Mouse (Mus musculus) midbrain, postnatal 0 days (tissue): Measurements from ENCODE around the gene Grhl1. TPM values are rescaled to one million over a fixed set of nuclear protein-coding genes. Genes with fewer than 3 reads are reported as not detected.
A peak's percentile ranks its signal among the peaks of the same experiment; 100 is the strongest.

Experiments used
- ATAC-seq: fragments of 200-750 bp; cut with Nextera tagmentation; 2 replicates; pipeline ENCODE4 v1.8.0; 2017; ENCODE audit warnings: moderate number of reproducible peaks, mild to moderate bottlenecking, moderate TSS enrichment, moderate library complexity; ENCODE audit not compliant: low FRiP score
- DNase-seq: peaks from one replicate; pipeline ENCODE4 v3.0.0-alpha.2; 2015; ENCODE audit warnings: low spot score
- H3K27ac ChIP-seq: fragments of 300-500 bp; sonication (generic); 2 replicates; pipeline ENCODE4 v1.5.1; 2014; ENCODE audit warnings: low read depth, mild to moderate bottlenecking, low read length, mixed read lengths
- H3K27me3 ChIP-seq: fragments of 300-500 bp; sonication (generic); 2 replicates; pipeline ENCODE4 v1.6.1; 2014; ENCODE audit warnings: low read length, control low read depth, mixed read lengths; ENCODE audit not compliant: insufficient read depth
- H3K36me3 ChIP-seq: fragments of 300-500 bp; sonication (generic); 2 replicates; pipeline ENCODE4 v1.6.1; 2014; ENCODE audit warnings: low read length, control low read depth, mixed read lengths; ENCODE audit not compliant: insufficient read depth
- H3K4me1 ChIP-seq: fragments of 300-500 bp; sonication (generic); 2 replicates; pipeline ENCODE4 v1.6.1; 2014; ENCODE audit warnings: mild to moderate bottlenecking, control low read depth, antibody characterized with exemption, low read length, mixed read lengths; ENCODE audit not compliant: insufficient read depth
- H3K4me2 ChIP-seq: fragments of 300-500 bp; sonication (generic); 2 replicates; pipeline ENCODE4 v1.6.1; 2014; ENCODE audit warnings: low read depth, mild to moderate bottlenecking, low read length, mixed read lengths; ENCODE audit not compliant: poor library complexity, severe bottlenecking
- H3K4me3 ChIP-seq: fragments of 300-500 bp; sonication (generic); 2 replicates; pipeline ENCODE4 v1.5.1; 2014; ENCODE audit warnings: low read depth, mild to moderate bottlenecking, low read length, moderate library complexity
- H3K9ac ChIP-seq: fragments of 300-500 bp; sonication (generic); replicated peaks from 2 replicates; pipeline ENCODE4 v1.6.1; 2014; ENCODE audit warnings: mild to moderate bottlenecking, low read length, moderate library complexity, mixed read lengths; ENCODE audit not compliant: poor library complexity, severe bottlenecking
- H3K9me3 ChIP-seq: fragments of 300-500 bp; sonication (generic); 2 replicates; pipeline ENCODE4 v1.6.1; 2016; ENCODE audit warnings: low read length, control low read depth
- CTCF ChIP-seq: IDR thresholded peaks from 2 replicates; pipeline ENCODE4 v1.5.1; 2016; ENCODE audit warnings: antibody characterized with exemption, mild to moderate bottlenecking
- WGBS: fragments of 180-500 bp; shearing (Covaris S2); extraction: QIAGEN DNeasy Blood & Tissue Kit; methylation state at CpG from one replicate; pipeline ENCODE4 v1.1.7; 2014; 5-methylcytosine and 5-hydroxymethylcytosine counted together
- polyA plus RNA-seq: library from polyadenylated mRNA; unstranded; fragments of >200 nt; fragmentation: Nextera tagmentation; extraction: Ambion mirVana; gene quantifications from 2 replicates; pipeline ENCODE4 v1.2.1, GENCODE M21; 2015
- total RNA-seq: library from RNA; depleted of rRNA; stranded (reverse); fragments of >200 nt; gene quantifications from 2 replicates; pipeline ENCODE4 v1.2.3, GENCODE M21; 2014

Grhl1 gene
- total and polyA plus RNA-seq, 2 experiments from 2014 or later: 1.8 to 3.5 TPM

DNA sequence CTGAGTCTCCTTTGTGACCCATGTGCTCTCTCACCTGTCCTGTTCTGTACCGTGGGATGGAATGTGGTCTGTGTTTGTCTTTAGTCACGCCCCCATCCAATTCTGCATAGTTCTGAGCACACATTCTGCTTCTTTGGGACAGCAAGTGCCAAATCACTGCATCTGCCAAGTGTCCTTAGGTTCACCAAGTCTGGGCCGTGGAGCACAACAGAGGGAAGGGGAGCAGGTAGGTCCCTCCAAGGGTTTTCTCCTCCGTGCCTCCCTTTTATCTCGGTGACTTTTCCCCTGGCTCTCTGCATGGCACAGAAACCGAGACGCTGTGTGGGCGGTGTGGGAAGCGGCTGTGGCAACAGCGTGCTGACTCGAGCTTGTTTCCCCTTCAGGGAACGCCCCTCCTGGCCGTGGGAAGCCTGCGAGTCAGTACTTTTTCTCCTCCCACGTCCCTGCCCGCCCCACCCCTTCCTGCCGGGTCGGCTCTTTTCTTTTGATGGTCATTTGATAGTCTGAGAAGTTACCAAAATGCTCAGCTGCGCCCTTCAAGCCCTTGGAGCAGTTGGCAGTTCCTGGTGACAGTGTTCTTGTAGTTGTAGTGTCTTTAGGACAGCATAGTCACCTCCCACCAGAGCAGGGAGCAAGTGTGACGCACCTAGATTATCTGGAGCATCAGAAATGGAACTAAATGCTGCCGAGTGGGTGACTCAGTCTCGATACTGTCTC is 21.0 kb downstream of the Grhl1 start:
- H3K9me3 ChIP-seq: no peaks in the 10 kb centered on the region
- H3K27me3 ChIP-seq: no peaks in the 10 kb centered on the region
- no peaks in the 10 kb centered on the region for H3K4me1 ChIP-seq
- no peak overlapping the region for H3K9ac ChIP-seq
- no peaks in the 10 kb centered on the region for H3K36me3 ChIP-seq
- ATAC-seq (0 out of 2 replicates have a peak, but pooled peaks have one; percentile 13), DNase-seq (no peak)
- no peak for TF ChIP-seq CTCF
- no peak overlapping the region for H3K27ac ChIP-seq
- 31% methylated on average over 22 of the region's 22 CpGs for WGBS
- peak overlapping the region; percentile 32 for H3K4me2 ChIP-seq
- no peak overlapping the region for H3K4me3 ChIP-seq

DNA sequence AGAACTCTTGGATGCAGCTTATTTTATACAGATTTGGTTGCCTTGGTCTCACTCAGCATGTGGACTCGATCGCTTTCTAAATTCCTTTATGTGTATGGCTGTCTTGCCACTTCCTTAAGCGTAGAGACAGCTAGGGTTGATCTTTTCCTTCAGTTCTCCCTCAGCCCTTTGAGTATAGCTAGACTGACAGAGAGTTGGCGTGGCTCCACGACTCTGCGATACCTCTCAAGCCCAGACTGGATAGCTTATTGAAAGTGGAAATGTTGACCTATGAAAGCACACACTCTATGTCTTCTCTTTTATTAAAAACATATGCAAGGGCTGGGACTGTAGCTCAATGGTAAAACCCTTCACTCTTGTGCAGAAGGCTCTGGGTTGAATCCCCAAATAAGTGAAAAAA is 25.3 kb downstream of the Grhl1 start:
- Histone ChIP-seq H3K27ac (no peak overlapping the region), H3K27me3 (no peaks in the 10 kb centered on the region), H3K9me3 (no peaks in the 10 kb centered on the region), H3K4me2 (no peak overlapping the region), H3K36me3 (no peaks in the 10 kb centered on the region), H3K9ac (no peak overlapping the region), H3K4me3 (no peak overlapping the region), H3K4me1 (0 out of 2 replicates have a peak, but pooled peaks cover 2% of the 10 kb centered on the region)
- TF ChIP-seq CTCF: no peak
- WGBS: 76% methylated on average over 6 of the region's 6 CpGs
- DNase-seq (no peak), ATAC-seq (no peak)

DNA sequence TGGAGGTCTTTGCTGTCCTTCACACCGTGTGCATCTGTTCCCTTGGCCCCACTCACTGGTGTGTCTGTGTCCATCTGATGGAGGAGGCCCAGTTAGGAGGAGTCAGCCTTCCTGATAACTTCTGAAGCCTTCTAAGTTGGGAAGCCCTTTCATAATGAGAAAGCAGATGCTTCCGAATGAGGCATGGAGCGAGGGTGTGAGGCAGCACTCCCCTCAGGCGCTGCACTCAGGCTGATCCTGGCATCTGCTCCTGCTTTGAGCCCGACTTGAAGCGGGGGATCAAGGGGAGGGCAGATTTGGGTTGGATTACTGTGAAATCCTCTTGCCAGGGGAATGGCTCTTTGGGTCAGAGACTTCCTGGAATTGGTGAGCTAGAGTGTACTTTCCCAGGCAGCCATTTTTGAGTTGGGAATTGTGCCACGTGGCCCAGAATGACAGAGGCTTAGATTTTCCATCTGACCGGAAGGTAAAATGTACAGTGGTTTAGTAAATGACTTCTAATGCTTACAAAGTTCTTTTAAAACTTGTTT is 27.3 kb downstream of the Grhl1 start:
- TF ChIP-seq CTCF: no peak
- Histone ChIP-seq H3K36me3 (no peaks in the 10 kb centered on the region), H3K27ac (no peak overlapping the region), H3K4me1 (0 out of 2 replicates have a peak, but pooled peaks cover 2% of the 10 kb centered on the region), H3K27me3 (no peaks in the 10 kb centered on the region), H3K9ac (no peak overlapping the region), H3K4me3 (no peak overlapping the region), H3K9me3 (no peaks in the 10 kb centered on the region), H3K4me2 (no peak overlapping the region)
- no peak for DNase-seq
- no peak for ATAC-seq
- 58% methylated on average over 8 of the region's 8 CpGs for WGBS

DNA sequence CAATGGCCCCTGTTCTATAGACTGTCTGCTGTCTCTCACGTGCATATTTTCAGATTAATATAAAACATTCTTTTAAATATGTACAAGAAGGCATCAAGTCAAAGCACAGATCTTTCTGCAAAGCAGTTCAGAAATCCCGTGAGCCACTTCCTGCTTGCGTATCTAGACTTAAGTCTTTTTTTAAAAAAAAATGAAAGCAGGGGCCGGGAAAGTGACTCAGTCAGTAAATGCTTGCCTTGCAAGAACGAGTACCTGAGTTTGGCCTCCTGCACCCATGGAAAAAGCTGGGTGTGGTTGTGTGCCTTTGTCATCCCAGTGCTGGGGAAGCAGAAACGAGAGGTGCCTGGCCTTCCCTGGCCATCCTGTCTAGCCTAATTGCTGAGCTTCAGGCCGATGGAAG is 28.0 kb downstream of the Grhl1 start:
- no peak overlapping the region for H3K4me2 ChIP-seq
- no peak overlapping the region for H3K4me3 ChIP-seq
- no peak overlapping the region for H3K9ac ChIP-seq
- no peaks in the 10 kb centered on the region for H3K27me3 ChIP-seq
- 0 out of 2 replicates have a peak, but pooled peaks cover 2% of the 10 kb centered on the region for H3K4me1 ChIP-seq
- DNase-seq: no peak
- no peak for TF ChIP-seq CTCF
- no peaks in the 10 kb centered on the region for H3K36me3 ChIP-seq
- WGBS: 80% methylated on average over 7 of the region's 7 CpGs
- no peaks in the 10 kb centered on the region for H3K9me3 ChIP-seq
- H3K27ac ChIP-seq: no peak overlapping the region
- no peak for ATAC-seq

DNA sequence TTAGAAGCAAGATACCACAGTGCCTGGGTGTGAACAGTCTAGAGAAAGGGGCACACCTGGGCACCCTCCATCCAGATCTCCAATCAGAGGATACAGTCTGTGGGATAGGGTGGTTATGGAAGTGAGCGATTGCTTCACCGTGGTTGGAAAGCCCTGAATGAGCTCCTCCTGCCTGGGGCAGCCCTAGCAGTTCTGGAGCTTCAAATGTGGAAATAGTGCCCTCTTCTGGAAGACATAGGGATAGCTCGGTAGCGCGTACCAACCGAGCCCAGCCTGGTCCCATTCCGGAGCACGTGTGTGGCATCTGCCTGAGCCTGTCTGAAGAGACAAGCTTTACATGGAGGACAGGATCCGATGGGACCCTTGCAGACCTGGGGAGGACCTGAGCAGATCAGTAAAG is 28.7 kb downstream of the Grhl1 start:
- ATAC-seq: peak; percentile 80
- DNase-seq: peak; percentile 77
- TF ChIP-seq CTCF: peak; percentile 82
- Histone ChIP-seq H3K4me2 (no peak overlapping the region), H3K9ac (no peak overlapping the region), H3K9me3 (no peaks in the 10 kb centered on the region), H3K4me3 (no peak overlapping the region), H3K4me1 (0 out of 2 replicates have a peak, but pooled peaks cover 2% of the 10 kb centered on the region), H3K27ac (no peak overlapping the region), H3K36me3 (no peaks in the 10 kb centered on the region), H3K27me3 (no peaks in the 10 kb centered on the region)
- 6% methylated on average over 9 of the region's 9 CpGs for WGBS

DNA sequence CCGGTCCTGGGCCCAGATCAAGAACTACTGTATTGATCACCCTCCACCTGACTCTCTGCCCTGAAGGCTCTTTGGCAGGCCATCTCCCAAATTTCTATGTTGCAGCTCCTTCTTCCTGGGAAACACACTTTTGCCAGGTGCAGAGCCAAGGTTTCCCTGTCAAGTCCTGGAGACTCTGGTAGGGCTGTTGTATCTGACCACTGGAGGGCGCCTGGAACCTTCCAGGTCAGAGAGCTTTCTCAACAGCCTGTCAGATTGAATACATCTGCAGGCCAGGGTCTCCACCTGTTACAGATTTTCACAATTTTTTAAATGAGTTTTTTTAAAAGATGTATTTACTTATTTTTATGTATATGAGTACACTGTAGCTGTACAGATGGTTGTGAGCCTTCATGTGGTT is 31.2 kb downstream of the Grhl1 start:
- H3K9me3 ChIP-seq: no peaks in the 10 kb centered on the region
- no peaks in the 10 kb centered on the region for H3K27me3 ChIP-seq
- DNase-seq (peak; percentile 84), ATAC-seq (no peak)
- H3K9ac ChIP-seq: no peak overlapping the region
- no peak overlapping the region for H3K4me3 ChIP-seq
- H3K27ac ChIP-seq: no peak overlapping the region
- 0 out of 2 replicates have a peak, but pooled peaks cover 2% of the 10 kb centered on the region for H3K4me1 ChIP-seq
- H3K36me3 ChIP-seq: no peaks in the 10 kb centered on the region
- peak; percentile 80 for TF ChIP-seq CTCF
- WGBS: 43% methylated on average over 2 of the region's 2 CpGs
- H3K4me2 ChIP-seq: no peak overlapping the region
